Mouse (Mus musculus): ENCODE data around the gene Prdx4. TPM values are rescaled to one million over a fixed set of nuclear protein-coding genes. Genes with fewer than 3 reads are reported as not detected.

Prdx4 gene
- polyA plus RNA-seq, 1 experiment from 2014 or later = 86.3 TPM

DNA sequence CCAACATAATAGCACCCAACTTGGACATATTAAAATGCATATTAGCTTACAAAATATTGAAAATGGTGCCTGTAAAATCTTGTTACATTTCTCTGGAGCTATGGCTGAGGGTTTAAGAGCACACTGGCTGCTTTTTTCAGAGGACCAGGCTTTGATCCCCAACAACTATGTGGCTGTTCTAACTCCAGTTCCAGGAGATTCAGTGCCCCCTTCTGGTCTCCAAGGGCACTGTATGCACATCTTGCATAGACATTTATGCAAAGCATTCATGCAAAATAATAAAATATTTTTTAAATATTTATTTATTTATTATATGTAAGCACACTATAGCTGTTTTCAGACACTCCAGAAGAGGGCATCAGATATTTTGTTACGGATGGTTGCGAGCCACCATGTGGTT is 34.2 kb downstream of the Prdx4 start:
- no peak overlapping the region for H3K27ac ChIP-seq (ENCODE audit: low read length)
- H3K4me1 ChIP-seq (replicated peaks; ENCODE audit: control insufficient read depth, insufficient read depth, low read length) = no peaks in the 10 kb centered on the region
- no peaks in the 10 kb centered on the region for H3K9me3 ChIP-seq (ENCODE audit: control insufficient read depth, low read length)
- ATAC-seq = no peak
- no peaks in the 10 kb centered on the region for H3K36me3 ChIP-seq (ENCODE audit: control insufficient read depth, insufficient read depth)
- no peak overlapping the region for H3K4me3 ChIP-seq (replicated peaks; ENCODE audit: low read length)
- H3K4me2 ChIP-seq (ENCODE audit: low read length) = no peak overlapping the region
- H3K27me3 ChIP-seq (replicated peaks; ENCODE audit: control insufficient read depth, insufficient read depth, low read length) = no peaks in the 10 kb centered on the region
- H3K9ac ChIP-seq (replicated peaks; ENCODE audit: low read depth, low read length) = no peak overlapping the region
- 92% methylated on average over 2 of the region's 2 CpGs for WGBS

DNA sequence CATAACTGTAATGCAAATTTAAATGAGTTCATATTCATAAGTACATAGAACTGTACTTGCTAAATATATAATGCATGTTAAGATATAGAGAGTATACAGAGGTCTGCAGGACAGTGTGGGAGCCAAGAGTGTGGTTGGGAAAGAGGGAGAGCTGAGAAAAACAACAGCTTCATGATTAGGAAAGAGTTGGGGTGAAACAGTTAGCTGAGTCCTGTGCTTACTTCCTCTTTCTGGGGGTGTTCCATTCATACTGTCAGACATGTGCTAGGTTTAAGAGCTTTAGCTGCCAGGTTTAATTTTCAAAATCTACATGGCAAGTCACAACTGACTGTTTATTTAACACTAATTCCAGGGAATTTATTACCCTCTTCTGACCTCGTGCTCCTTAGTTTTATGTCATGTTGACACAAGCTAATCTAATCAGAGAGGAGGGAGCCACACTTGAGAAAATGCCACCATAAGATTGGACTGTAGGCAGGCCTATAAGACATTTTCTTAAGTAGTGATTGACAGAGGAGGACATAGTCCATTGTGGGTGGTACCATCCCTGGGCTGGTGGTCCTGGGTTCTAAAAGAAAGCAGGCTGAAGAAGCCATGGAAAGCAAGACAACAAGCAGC is 60.0 kb downstream of the Prdx4 start:
- no peak overlapping the region for H3K27ac ChIP-seq (ENCODE audit: low read length)
- H3K36me3 ChIP-seq (ENCODE audit: control insufficient read depth, insufficient read depth) = no peaks in the 10 kb centered on the region
- no peak overlapping the region for H3K4me3 ChIP-seq (replicated peaks; ENCODE audit: low read length)
- no peaks in the 10 kb centered on the region for H3K4me1 ChIP-seq (replicated peaks; ENCODE audit: control insufficient read depth, insufficient read depth, low read length)
- no peak overlapping the region for H3K4me2 ChIP-seq (ENCODE audit: low read length)
- ATAC-seq = no peak
- H3K9ac ChIP-seq (replicated peaks; ENCODE audit: low read depth, low read length) = no peak overlapping the region
- no peaks in the 10 kb centered on the region for H3K27me3 ChIP-seq (replicated peaks; ENCODE audit: control insufficient read depth, insufficient read depth, low read length)
- H3K9me3 ChIP-seq (ENCODE audit: control insufficient read depth, low read length) = no peaks in the 10 kb centered on the region
- WGBS = 61% methylated on average over 1 of the region's 1 CpGs

DNA sequence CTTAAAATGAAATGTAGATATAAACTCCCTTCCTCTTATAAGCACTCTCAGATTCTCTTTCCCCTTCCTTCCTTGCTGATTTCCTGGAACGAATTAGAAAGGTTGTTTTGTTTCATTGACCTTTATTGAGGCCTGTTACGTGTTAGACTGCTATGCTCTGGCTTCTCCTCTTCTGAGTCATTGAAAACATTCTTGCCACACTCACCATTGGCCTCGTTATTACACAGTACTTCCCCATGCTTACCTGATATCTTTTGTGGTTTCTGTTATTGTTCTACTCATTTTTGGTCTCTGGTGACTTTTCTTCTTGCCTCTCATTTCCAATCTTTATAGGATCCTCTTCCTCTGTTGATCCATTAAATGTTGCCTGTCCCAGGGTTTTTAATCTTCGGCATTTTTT is 62.1 kb downstream of the Prdx4 start:
- H3K4me1 ChIP-seq (replicated peaks; ENCODE audit: control insufficient read depth, insufficient read depth, low read length) = no peaks in the 10 kb centered on the region
- H3K9me3 ChIP-seq (ENCODE audit: control insufficient read depth, low read length) = no peaks in the 10 kb centered on the region
- no peak overlapping the region for H3K27ac ChIP-seq (ENCODE audit: low read length)
- no peak overlapping the region for H3K9ac ChIP-seq (replicated peaks; ENCODE audit: low read depth, low read length)
- no peaks in the 10 kb centered on the region for H3K36me3 ChIP-seq (ENCODE audit: control insufficient read depth, insufficient read depth)
- no peak overlapping the region for H3K4me3 ChIP-seq (replicated peaks; ENCODE audit: low read length)
- WGBS = 74% methylated on average over 4 of the region's 4 CpGs
- H3K4me2 ChIP-seq (ENCODE audit: low read length) = no peak overlapping the region
- ATAC-seq = no peak
- H3K27me3 ChIP-seq (replicated peaks; ENCODE audit: control insufficient read depth, insufficient read depth, low read length) = no peaks in the 10 kb centered on the region

Other genes with a start within 250 kb of the Prdx4 start
- gene Magea2, start 247.1 kb downstream of the Prdx4 start, polyA plus RNA-seq (2015; fragmentation: Nextera tagmentation; extraction: Ambion mirVana) = not detected in 2 replicates
- not detected in 2 replicates for gene Cldn34b2, start 212.3 kb downstream of the Prdx4 start, polyA plus RNA-seq (2015; fragmentation: Nextera tagmentation; extraction: Ambion mirVana)
- gene Sat1, start 124.3 kb downstream of the Prdx4 start, polyA plus RNA-seq (2015; fragmentation: Nextera tagmentation; extraction: Ambion mirVana) = 53.7 and 62.9 TPM in 2 replicates
- 34.3 and 37.4 TPM in 2 replicates for gene Acot9, start 78.3 kb downstream of the Prdx4 start, polyA plus RNA-seq (2015; fragmentation: Nextera tagmentation; extraction: Ambion mirVana)

All from forebrain, embryonic 16.5 days (tissue).